Mouse (Mus musculus) stomach, postnatal 0 days (tissue): ENCODE measurements around the gene Rsph10b.
A peak's percentile ranks its signal among the peaks of the same experiment; 100 is the strongest.

Experiments
- CTCF ChIP-seq: IDR thresholded peaks from 2 replicates; pipeline ENCODE4 v1.5.1; 2016; ENCODE audit warnings: antibody characterized with exemption, low read depth, mild to moderate bottlenecking, moderate library complexity
- EP300 ChIP-seq: optimal IDR thresholded peaks from 2 replicates; pipeline ENCODE3; 2016; ENCODE audit warnings: antibody characterized with exemption

DNA sequence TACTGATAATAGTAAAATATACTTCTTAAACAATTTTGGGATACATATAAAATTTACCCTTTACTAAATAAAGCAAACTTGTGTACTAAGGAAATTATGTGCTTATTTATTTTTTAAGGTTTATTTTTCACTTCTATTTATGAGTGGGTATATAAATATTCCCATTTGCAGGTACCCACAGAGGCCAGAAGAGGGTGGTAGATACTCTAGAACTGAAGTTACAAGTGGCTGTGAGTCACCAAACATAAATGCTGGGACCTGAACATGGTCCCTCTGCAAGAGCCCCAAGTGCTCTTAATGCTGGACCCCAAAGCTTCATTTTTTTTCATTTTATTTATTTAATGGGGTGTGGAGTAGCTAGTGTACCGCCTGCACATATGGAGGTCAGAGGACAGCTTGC, 1.0 kb downstream of the Rsph10b start:
- TF ChIP-seq EP300 (no peak), CTCF (peak; percentile 41)
